Comparison of ENCODE assay signal across 19 mouse cellular contexts in the genomic region with DNA sequence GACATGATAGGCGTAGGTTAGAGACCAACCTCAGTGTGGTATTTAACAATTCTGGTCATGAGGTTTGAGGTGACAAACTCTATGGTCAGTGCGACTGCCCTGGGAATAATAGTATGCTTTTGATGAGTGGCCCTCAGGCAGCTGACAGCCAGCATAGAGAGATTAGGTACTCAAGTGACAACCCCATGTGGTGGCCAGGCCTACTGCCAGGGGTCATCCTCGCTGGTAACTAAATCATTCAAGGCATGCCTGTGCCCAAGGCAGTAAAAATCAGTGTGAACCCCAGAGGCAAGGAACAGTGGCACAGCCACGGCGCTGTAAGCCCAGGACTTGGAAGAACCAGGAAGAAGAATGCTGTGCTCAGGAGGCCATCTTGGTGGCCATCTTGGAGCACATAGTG.
"Had no signal": no experiment of that assay in that cellular context is flagged by ENCODE, and none has a peak within 500 bp of the region (broad histone marks: within the 10 kb centered on the region; RNA-seq: fewer than 3 reads in every experiment).

No protein-coding gene starts in this region.

- H3K4me3 ChIP-seq: kidney, embryonic 15.5 days; left cerebral cortex, adult 2 months; limb, embryonic 10.5 days; limb, embryonic 13.5 days; liver, embryonic 13.5 days; stomach, embryonic 15.5 days had no signal

- H3K27me3 ChIP-seq: kidney, embryonic 15.5 days; limb, embryonic 13.5 days; liver, embryonic 13.5 days; stomach, embryonic 15.5 days had no signal

- H3K4me2 ChIP-seq: kidney, embryonic 15.5 days; limb, embryonic 13.5 days; liver, embryonic 13.5 days; midbrain, embryonic 11.5 days; stomach, embryonic 15.5 days had no signal

- H3K9ac ChIP-seq: kidney, embryonic 15.5 days; limb, embryonic 13.5 days; liver, embryonic 13.5 days; stomach, embryonic 15.5 days had no signal

- H3K36me3 ChIP-seq: kidney, embryonic 15.5 days; limb, embryonic 10.5 days; limb, embryonic 13.5 days; liver, embryonic 13.5 days; stomach, embryonic 15.5 days had no signal

- H3K9me3 ChIP-seq: kidney, embryonic 15.5 days; limb, embryonic 10.5 days; limb, embryonic 13.5 days; liver, embryonic 13.5 days; stomach, embryonic 15.5 days had no signal

- DNase-seq: kidney, adult 8-10 months; kidney, postnatal 10 days; kidney, postnatal 36 days; layer of hippocampus, postnatal 36 days; liver; liver, embryonic 13.5 days; lung, adult 2 months; lung, postnatal 14 days; lung, postnatal 4 days; midbrain, embryonic 14.5 days; right cerebral cortex, postnatal 4 days; spleen, adult 18-20 months; thymus, postnatal 25 days had no signal

- H3K27ac ChIP-seq: kidney, embryonic 15.5 days; left cerebral cortex, adult 2 months; limb, embryonic 10.5 days; limb, embryonic 13.5 days; liver, embryonic 13.5 days; stomach, embryonic 15.5 days had no signal

- H3K4me1 ChIP-seq: limb, embryonic 10.5 days; limb, embryonic 13.5 days; liver, embryonic 13.5 days; stomach, embryonic 15.5 days had no signal
